Mouse (Mus musculus) E14TG2a.4 (cell line): ENCODE results near the gene Nrbf2.

Experiments
- CTCF ChIP-seq: conservative IDR thresholded peaks from 2 replicates; pipeline ENCODE4 v1.5.1; 2014; ENCODE audit warnings: low read length
- NANOG ChIP-seq: IDR thresholded peaks from 2 replicates; pipeline ENCODE4 v1.6.1; 2014; ENCODE audit warnings: borderline replicate concordance, low read length, mixed read lengths
- POU5F1 ChIP-seq: IDR thresholded peaks from 2 replicates; pipeline ENCODE4 v1.6.1; 2014; ENCODE audit warnings: low read length, borderline replicate concordance

DNA sequence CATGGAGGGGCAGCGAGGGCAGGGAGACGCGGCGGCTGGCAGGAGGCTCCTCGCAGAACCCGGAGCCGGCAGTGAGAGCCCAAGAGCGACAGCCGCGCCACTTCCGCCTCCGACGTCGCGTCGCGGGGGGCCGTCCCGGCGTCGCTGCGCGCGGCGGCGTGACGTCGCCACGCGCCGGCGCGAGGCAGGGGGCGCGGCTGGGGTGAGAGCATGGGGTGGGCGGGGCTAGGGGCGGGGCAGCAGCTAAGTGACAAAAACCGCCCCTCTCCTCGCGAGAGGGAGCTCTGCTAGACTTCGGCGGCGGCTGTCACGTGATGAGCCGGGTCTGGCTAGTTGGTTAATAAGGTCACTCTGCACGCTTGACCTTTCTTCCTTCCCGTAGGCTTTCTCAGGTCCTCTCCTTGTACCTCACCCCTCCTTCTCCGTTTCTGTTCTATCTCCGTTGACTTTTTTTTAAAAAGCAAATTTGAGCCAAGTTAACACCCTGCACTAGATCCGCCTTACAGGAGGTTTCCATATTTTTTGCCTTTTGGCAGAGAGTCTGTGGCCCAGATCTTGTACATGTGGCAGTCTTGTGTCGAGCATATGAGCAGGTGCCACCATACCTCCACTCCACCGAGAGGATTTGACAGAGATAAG is at the start of gene Nrbf2:
- no peak for TF ChIP-seq CTCF
- no peak for TF ChIP-seq POU5F1
- TF ChIP-seq NANOG: no peak
